Mouse (Mus musculus) heart, postnatal 4 days (tissue): ENCODE measurements around the gene Cd79b. TPM values are rescaled to one million over a fixed set of nuclear protein-coding genes. Genes with fewer than 3 reads are reported as not detected.
A peak's percentile ranks its signal among the peaks of the same experiment; 100 is the strongest.

Source experiments
- DNase-seq: peaks from one replicate; pipeline ENCODE4 v3.0.0; 2021
- total RNA-seq, 2 experiments: library from RNA; stranded (reverse); gene quantifications; 2 replicates each; pipeline ENCODE4 v1.2.3; 2021

The Cd79b gene
- total RNA-seq, 2 experiments from 2014 or later = 1.2 to 2.1 TPM

- DNase-seq = no peak
These were observed 3.2 kb upstream of the Cd79b start for GRCm38 (mm10) chr11:106317801-106318200.

- no peak for DNase-seq
These were observed 1.9 kb upstream of the Cd79b start for GRCm38 (mm10) chr11:106316416-106316815.

GRCm38 (mm10) chr11:106313533-106313932, 1.0 kb downstream of the Cd79b start:
- no peak for DNase-seq

GRCm38 (mm10) chr11:106310123-106310522, 4.4 kb downstream of the Cd79b start:
- no peak for DNase-seq

- no peak for DNase-seq
These were observed 6.4 kb downstream of the Cd79b start for GRCm38 (mm10) chr11:106308162-106308561.

GRCm38 (mm10) chr11:106307432-106307831, 7.1 kb downstream of the Cd79b start:
- DNase-seq = no peak

- DNase-seq = no peak
These were observed 7.8 kb downstream of the Cd79b start for GRCm38 (mm10) chr11:106306758-106307157.

- no peak for DNase-seq
These were observed 8.5 kb downstream of the Cd79b start for GRCm38 (mm10) chr11:106306065-106306385.

GRCm38 (mm10) chr11:106305348-106306064, 9.1 kb downstream of the Cd79b start:
- DNase-seq = no peak

GRCm38 (mm10) chr11:106302634-106303033, 11.9 kb downstream of the Cd79b start:
- DNase-seq = peak; percentile 79

- no peak for DNase-seq
These were observed 12.8 kb downstream of the Cd79b start, which contains the start of gene Gh for GRCm38 (mm10) chr11:106301765-106302164. Gene Gh, minus strand, starts transcription at chr11:106301865.

- DNase-seq = no peak
These were observed 22.7 kb downstream of the Cd79b start for GRCm38 (mm10) chr11:106291861-106292260.

GRCm38 (mm10) chr11:106290376-106290775, 24.2 kb downstream of the Cd79b start:
- no peak for DNase-seq

- DNase-seq = peak; percentile 91
These were observed 25.2 kb downstream of the Cd79b start for GRCm38 (mm10) chr11:106289369-106289768.

- DNase-seq = no peak
These were observed 27.6 kb downstream of the Cd79b start for GRCm38 (mm10) chr11:106286987-106287386.

GRCm38 (mm10) chr11:106286206-106286605, 28.4 kb downstream of the Cd79b start:
- no peak for DNase-seq

- DNase-seq = no peak
These were observed 30.4 kb downstream of the Cd79b start for GRCm38 (mm10) chr11:106284126-106284525.

- no peak for DNase-seq
These were observed 31.2 kb downstream of the Cd79b start for GRCm38 (mm10) chr11:106283371-106283770.

GRCm38 (mm10) chr11:106282452-106282851, 32.1 kb downstream of the Cd79b start:
- DNase-seq = no peak

GRCm38 (mm10) chr11:106276454-106276853, 38.1 kb downstream of the Cd79b start, which contains the start of gene Tcam1:
Gene Tcam1, plus strand, starts transcription at chr11:106276672.
- DNase-seq = peak; percentile 96

GRCm38 (mm10) chr11:106274971-106275411, 39.6 kb downstream of the Cd79b start:
- peak; percentile 44 for DNase-seq

- no peak for DNase-seq
These were observed 40.2 kb downstream of the Cd79b start for GRCm38 (mm10) chr11:106274374-106274773.

GRCm38 (mm10) chr11:106273811-106274210, 40.8 kb downstream of the Cd79b start:
- no peak for DNase-seq

GRCm38 (mm10) chr11:106273311-106273684, 41.3 kb downstream of the Cd79b start:
- no peak for DNase-seq
